Mouse (Mus musculus) MEL (cell line): ENCODE results near the gene Krtap28-13.

Experiments used
- CTCF ChIP-seq, 3 experiments: IDR thresholded peaks in 2 of 3; conservative IDR thresholded peaks in 1 of 3; 2 replicates each; pipeline ENCODE4 v1.5.1; 2011 to 2012; ENCODE audit warnings: low read length in 3 of 3, low read depth in 2 of 3, mild to moderate bottlenecking in 2 of 3, improper control_type of control experiment in 1 of 3, inconsistent platforms in 1 of 3, mixed read lengths in 1 of 3, moderate library complexity in 1 of 3; ENCODE audit not compliant: control insufficient read depth in 1 of 3, insufficient read depth in 1 of 3, poor library complexity in 1 of 3, severe bottlenecking in 1 of 3
- E2F4 ChIP-seq: IDR thresholded peaks from 2 replicates; pipeline ENCODE4 v1.6.1; 2011; ENCODE audit warnings: low read depth, low read length, improper control_type of control experiment, borderline replicate concordance
- POLR2A ChIP-seq, 2 experiments: IDR thresholded peaks; 2 replicates each; pipeline ENCODE4 v1.6.1; 2011 to 2012; ENCODE audit warnings: low read length in 2 of 2, mild to moderate bottlenecking in 2 of 2, control low read depth in 1 of 2, improper control_type of control experiment in 1 of 2, low read depth in 1 of 2, moderate library complexity in 1 of 2; ENCODE audit not compliant: control insufficient read depth in 1 of 2, insufficient read depth in 1 of 2, poor library complexity in 1 of 2
- POLR2AphosphoS2 ChIP-seq: IDR thresholded peaks from 2 replicates; pipeline ENCODE4 v1.6.1; 2011; ENCODE audit warnings: low read length, improper control_type of control experiment

GRCm38 (mm10) chr1:83058481-83058880 is 2.2 kb upstream of the Krtap28-13 start:
- TF ChIP-seq POLR2A (IDR thresholded peaks at IDR 0.05; ENCODE audit: control insufficient read depth in 1 of 2, insufficient read depth in 1 of 2, low read depth in 1 of 2, low read length in 2 of 2, poor library complexity in 1 of 2) (no peak), POLR2AphosphoS2 (no peak), E2F4 (no peak), CTCF (IDR thresholded peaks at IDR 0.05 in 2 of 3, conservative IDR thresholded peaks at IDR 0.05 in 1 of 3; ENCODE audit: control insufficient read depth in 1 of 3, insufficient read depth in 1 of 3, low read depth in 2 of 3, low read length in 3 of 3, poor library complexity in 1 of 3, severe bottlenecking in 1 of 3) (no peak)
